Mouse (Mus musculus): ENCODE measurements at regions not wholly inside any gene's neighbourhood (a gene's known extent, or its start where the extent isn't known, plus 50 kb on each side); places are given as distances from the start of the nearest gene placed in this dataset.

DNA sequence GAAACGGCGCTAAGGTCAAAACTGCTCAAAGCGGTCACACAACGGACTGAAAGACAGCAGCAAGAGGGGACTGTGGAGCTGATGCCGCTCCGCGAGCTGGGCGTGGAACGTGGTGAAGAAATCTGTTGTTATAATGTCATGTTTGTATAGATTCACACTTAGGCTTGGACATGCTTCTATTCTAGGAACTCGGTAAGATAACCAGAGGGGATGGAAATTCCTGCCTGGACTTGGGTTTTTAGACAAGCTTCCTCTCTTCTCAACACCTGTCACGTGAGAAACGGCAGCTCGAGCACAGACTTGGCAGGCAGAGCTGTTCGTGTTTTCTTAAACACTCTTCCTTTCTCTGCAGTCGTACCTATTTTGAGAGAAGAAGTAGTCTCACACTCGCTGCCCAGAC lies 307.5 kb downstream of the Ndfip2 start:
- DNase-seq: no peak

DNA sequence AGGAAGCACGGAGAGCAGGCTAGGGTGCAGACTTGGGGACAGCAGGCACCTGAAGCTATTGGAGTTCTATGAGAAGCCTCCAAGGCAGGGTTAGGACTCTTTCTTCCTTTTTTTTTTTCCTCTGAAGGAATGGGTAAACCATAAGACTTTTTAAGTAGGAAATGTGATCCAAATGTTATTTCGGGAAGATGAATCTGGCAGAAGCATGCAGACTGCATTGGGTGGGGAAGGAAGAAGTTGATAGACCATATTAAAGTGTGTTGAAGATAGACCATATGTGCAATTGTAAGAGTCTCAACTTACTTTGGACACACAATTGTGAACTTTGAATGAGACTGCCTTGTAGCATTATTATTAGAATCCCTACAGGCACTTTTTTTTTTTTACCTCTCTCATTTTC lies 304.5 kb downstream of the Ndfip2 start:
- DNase-seq: no peak

DNA sequence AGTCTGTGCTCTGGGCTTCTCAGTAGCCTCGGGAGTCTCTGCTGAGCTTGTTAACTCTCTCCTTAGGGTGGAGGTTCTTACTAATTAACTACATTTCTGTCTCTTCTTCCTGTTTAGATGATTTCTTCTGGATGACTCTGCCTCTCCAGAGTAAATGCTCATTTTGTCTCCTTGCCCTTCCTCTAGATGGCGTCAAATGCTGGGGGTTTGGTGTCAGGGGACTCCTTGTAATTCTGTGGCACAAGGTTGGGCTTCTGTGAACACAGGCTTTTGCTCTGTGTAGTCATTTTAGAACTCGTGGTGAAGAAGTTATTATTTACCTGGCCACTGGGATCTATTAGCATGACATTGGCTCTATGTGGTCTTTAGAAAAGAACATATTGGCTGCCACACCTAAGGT lies 298.4 kb downstream of the Ndfip2 start:
- DNase-seq: no peak

DNA sequence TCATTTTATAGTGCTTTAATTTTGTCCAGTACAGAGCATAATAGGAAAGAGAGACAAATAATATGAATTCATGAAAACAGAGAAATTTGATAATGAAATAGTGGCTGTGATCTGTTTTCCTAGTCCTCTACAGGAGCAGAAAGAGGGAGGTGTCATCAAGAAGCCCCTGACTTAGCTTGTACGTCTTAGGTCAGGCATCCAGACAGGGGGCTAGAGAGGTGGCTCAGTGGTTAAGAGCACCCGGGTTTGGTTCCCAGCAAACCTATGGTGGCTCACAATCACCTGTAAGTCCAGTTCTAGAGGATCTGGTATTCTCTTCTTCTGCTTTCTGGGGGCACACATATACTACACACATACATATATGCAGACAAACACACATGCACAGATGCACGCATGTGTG lies 285.7 kb downstream of the Ndfip2 start:
- no peak for DNase-seq

DNA sequence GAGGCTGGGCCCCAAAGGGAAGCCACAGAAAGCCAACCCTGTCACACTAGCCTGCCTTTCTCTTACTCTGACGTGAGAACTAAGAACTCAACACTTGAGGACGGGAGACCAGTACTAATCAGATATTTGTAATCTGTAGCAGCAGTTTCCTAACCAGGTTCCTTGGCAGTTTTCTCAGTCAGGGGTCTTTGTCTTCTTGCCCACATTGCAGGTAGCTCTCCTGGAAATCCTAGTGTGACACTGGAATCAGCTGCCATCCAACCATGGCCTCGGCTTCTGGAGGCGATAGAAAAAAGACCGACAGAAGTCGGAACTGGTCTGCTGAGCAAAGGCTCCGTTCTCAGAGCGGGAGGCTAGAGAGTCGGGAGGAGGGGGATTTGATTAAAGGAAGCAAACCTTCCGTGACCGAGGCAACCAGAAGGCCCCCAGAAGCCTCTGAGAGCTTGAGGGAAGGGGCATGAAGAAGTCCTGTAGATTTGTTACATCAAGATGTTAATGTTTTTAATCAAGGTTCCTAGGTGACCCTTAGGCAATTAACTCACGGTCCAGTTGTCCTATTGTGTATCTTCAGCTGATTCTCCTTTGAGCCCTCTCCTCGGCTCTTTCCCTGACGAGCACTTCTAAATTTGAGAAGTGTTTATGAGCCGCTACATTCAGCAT lies 284.2 kb downstream of the Ndfip2 start:
- no peak for DNase-seq

DNA sequence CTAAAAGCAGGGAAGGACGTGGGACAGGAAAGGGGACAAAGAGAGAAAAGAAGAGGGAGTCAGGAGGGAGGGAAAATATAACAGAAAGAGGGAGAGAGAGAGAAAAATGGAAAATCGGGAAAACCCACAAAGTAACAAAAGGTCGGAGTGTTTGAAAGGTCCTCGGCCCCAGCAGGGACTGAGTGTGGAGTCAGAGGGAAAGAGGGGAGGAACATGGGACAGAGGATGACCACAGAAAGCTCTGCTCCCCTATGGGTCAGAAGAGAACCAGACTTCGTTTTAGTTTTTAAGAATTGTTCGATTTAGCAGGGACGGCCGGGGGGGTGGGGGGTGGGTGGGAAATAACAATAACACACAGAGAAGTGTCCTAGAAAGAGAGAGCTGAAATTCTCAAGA lies 283.7 kb downstream of the Ndfip2 start:
- DNase-seq: no peak

DNA sequence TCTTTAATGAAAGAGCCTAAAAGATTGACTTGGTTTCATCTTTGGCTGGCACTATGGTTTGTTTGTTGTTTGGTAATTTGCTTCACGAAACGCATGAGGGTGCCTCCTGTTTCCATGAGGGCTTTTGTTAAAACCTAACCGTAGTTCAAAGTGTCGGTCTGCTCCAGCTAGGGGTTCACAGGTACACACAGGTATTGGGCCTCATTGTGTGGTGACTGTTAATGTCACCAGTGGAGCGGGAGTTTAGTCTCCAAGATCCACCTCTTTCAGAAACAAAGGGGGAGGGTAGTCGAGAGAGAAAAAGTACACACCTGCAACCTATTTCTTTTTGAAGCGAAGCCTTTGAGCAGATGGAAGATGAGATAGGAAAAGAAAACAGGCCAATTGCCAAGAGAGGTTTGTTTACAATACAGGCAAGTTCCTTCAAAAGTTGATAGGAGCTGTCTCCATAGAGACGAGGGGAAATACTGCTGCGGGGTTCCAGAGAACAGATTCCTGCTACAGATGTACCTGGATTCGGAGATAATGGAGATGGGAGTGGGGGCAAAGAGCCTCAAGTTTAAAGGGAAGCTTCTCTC lies 273.9 kb downstream of the Ndfip2 start:
- DNase-seq: no peak

DNA sequence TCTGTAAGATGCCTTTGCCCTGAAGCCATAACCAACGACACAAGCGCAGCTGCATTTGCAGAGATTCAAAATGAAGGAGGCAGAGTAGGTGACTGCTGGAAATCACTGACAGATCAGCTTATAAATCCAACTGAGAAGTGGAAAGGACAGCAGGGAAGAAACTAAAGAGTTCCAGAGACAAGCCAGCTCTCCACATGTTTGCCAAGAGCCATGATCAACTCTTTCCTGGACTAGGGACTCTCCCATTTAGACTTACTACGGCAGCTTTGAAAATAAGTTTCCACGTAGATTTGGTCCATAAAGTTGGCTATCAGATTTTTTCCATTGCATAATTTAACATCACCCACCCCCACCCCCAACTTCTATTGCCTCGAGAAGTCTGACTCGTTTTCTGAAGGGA lies 269.7 kb downstream of the Ndfip2 start:
- DNase-seq: no peak

DNA sequence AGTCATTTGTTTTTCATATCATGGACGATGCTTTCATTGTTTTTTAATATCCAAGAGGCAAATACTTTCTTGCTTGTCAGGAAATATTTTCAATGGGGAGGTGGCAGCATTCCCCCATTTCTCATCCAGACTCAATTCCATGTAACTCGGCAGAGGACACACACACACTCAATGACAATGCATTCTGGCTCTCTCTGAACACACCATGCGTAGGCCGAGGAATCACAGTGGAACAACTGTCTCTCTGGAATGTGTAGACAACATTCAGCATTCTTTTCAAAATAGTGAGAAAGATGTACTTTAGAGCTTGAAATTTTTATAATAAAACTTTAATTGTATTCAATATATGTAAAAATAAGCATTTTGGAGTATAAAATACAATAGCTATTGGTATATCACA lies 265.5 kb downstream of the Ndfip2 start:
- no peak for DNase-seq

DNA sequence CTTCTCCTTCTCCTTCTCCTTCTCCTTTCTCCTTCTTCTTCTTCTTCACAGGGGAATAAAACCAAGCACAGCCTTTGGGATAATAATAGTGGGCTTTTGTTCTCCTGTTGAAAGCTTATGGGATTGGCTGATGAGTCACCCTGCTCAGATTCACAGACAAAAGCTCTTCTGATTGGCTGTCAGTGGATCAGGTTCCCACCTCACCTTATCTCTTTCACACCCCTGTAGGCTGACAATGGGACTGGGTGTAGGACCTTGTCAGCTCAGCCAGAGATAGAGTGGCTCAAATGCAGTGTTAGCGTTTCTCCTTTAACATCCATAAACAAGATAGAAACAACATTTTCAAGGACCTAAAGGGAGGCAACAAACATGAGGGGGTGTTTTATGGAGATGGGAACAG lies 263.9 kb downstream of the Ndfip2 start:
- DNase-seq: no peak

DNA sequence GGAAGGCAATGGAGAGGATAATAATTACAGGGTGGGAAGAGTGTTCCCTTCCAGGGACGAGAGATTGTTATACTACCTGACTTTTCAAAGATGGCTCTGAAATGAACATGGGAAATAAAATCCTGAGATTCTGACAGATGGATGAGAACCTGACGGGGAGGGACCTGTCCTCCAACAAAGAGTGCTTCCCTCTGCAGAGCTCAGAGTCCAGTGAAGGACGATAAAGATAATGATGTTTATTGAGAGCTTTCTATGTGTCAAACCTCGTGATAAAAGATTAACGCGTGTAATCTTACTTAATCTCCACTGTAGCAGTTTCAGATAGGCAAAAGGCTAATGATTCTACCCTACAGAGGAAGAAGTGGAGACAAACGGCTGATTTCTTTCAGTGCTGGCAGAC lies 260.3 kb downstream of the Ndfip2 start:
- no peak for DNase-seq

DNA sequence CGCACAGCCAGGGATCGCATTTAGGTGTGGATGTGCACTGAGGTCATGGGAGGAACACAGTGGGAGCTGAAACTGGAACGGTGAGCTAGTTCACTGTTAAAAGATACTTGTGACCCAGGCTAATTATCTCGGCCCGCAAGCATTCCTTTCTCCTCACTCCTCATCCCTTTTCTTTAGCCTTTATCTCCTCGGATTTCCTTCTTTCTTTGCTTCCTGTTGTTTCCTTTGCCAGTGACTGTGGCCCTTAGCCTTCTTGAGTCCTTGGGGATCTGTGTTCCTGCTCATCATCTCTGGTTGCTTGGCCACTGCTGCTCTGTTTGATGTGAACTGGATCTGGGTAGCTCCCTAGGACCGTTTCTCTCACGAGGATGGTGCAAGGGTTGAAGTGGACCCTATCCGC lies 256.0 kb downstream of the Ndfip2 start:
- no peak for DNase-seq

DNA sequence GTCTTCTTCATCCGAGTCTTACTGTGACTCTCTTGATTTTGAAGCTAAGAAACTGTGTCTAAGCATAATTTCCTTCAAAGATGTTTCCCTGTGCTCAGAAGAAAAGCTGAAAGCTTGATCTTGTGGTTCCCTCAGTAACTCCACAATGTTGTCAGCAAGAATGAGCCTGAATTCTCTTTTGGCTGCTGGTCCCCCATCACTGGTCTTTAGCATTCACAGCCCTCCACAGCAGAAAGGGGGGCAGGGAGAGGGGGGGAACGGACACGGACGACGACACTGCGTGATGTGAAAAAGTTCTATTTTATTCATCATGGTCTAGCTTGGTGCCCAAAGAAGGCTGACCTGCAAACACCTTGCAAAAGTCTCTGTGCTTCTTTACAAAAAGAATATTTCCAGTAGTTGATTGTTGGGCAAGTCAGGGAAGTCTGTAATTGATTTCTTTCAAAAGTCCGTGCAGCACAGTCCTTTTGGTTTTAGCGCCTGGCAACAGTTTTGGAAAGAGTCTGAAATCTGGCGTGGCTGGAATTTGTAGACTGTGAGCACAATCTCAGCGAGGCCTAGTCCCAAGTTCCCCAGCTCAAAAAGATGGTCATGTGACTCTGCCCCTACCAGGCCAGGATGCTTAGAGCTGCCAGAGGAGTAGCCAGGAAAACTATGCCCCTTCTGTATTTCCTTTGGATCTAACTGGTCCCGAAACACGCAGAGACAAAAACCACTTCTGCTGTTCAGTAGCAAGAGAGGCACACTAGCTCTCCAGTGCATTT lies 254.7 kb downstream of the Ndfip2 start:
- DNase-seq: no peak

DNA sequence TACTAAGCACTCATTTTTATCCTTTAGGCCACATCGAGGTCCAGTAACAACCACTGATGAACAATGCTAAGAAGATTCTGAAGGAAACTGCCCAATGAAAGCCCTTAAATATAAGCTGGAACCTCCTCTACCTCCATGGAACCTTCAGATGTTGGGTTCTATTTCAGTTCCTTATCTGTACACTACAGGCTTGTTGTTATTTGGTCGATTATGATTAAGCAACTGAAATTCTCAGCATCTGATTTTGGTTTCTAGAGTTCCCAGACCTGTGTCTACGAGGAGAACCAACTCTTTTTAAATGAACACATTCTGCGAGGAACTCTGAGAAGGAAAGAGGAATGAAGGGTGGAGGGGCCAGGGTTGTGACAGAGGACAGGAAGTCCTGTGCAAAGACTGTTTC lies 253.5 kb downstream of the Ndfip2 start:
- no peak for DNase-seq

DNA sequence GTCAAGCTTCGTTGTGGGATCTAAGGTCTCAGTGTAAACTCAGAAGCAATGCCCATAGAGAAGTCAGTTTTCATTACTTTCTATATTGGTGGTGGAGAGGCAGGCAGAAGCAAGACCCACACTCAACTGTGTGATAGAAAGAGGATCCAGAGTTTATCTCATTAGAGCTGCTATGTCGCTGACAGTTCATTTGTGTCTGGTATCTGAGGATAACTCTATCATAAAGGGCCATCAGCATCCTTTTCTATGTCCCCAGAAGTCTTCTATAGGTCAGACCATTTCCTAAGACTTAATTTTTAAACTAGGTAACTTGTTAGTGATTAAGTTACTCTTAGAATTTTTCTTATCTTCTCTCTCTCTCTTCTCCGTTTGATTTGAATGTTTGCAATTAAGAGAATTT lies 252.8 kb downstream of the Ndfip2 start:
- DNase-seq: no peak

DNA sequence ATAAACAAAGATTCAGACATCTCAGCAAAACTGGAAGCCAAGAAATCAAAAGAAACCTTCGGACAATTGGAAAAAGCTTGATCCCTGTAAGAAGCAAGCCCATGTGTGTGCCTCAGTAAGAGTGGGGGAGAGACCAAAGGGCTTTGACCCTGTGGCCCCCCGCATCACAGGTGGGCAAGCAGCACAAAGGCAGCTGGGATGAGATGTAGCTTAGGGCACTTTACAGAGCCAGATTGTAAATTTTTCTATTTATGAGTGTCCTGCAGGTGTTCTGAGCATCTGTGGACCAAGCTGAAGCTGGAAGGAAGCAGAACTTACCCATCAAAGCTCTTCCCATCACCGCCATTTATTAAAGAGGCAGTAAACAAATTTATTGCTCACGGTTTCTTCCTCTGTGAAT lies 246.9 kb downstream of the Ndfip2 start:
- no peak for DNase-seq

DNA sequence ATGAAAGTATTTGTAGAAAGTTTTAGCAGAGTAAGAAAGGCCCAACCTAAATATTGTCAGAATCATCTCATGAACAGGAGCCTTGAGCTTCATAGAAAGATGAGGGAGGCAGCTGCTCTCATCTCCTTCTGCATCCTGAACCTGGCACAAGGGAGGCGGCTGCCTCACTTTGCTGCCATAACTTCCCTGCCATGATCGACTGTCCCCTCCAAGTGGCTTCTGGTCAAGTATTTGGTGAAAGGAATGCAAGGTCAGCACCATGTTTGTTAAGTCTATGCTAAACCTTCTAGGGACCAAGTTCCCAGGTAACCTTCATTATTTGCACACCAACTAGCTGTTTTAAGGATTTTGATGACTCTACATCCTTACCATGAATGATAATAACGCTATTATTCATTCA lies 246.0 kb downstream of the Ndfip2 start:
- DNase-seq: no peak

DNA sequence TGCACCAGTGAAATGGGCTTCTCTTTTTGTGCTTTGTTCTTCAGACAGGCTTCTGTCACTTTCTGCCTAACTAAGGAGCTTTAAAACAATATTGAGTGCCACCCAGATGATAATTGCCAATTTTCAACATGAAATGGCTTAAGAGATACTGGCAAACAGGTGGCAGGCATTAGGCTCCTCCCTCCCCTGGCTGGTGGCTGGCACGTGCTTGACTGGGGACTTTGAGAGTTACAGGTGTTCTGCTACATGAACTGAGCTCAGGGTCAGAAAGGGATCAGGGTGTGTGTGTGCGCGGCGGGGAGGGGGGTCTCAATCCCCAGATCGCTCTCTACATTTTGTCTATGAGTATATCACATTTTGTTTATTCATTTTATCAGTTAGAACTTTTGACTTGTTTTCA lies 245.4 kb downstream of the Ndfip2 start:
- DNase-seq: no peak

DNA sequence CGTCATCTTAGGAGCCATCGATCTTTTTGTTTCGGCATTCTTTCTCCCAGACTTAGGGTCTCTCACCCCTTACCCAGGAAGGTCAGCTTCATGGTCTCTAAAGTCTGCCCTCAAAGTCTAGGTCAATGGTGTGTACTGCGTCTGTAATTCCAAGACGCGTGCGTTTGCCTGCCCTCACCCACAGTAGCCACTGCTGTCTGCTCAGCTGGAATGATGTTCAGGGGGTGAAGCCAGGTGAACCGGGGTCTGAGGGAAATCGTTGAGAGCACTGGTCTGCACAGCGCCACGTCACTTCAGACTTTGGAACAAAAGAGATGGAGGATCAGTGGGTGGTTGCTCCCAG lies 244.2 kb downstream of the Ndfip2 start:
- no peak for DNase-seq

DNA sequence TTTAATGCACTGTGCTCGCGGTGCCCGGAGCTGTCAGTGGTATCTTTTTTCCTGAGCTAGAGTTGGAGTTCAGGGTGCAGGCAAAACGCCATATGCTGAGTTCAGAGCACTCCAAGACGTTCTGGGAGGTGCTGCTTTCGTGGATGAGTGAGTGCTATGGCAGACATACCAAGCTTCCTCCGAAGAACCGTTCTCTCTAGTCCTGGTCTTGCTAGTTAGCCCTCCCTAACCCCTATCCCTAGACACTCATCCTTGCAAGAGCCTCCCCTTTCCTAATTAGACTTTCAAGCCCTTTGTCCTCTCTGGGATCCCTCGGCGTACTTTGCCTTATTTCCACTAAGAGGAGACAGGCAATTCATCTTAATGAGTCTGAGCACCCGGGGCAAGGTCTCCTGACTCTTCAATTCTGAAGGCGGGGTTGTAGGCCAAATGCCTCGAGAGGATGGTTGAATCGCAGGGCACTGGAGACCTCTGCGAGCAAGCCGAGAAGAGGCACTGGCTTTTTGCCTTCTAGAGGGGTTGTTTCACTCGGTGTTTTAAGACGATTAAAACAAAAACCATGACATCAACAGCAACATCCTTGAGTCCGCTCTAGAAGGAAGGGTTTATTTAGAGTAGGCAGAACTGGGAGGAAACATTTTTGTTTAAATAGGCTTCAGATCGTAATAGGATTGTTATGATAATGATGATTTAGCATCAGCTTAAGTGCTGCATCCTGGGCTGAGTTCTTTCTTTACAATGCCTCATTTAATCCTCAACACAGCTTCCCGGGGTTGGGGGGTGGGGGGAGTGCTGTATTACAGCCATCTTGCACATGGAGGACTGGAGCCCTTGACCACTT lies 243.6 kb downstream of the Ndfip2 start:
- no peak for DNase-seq

DNA sequence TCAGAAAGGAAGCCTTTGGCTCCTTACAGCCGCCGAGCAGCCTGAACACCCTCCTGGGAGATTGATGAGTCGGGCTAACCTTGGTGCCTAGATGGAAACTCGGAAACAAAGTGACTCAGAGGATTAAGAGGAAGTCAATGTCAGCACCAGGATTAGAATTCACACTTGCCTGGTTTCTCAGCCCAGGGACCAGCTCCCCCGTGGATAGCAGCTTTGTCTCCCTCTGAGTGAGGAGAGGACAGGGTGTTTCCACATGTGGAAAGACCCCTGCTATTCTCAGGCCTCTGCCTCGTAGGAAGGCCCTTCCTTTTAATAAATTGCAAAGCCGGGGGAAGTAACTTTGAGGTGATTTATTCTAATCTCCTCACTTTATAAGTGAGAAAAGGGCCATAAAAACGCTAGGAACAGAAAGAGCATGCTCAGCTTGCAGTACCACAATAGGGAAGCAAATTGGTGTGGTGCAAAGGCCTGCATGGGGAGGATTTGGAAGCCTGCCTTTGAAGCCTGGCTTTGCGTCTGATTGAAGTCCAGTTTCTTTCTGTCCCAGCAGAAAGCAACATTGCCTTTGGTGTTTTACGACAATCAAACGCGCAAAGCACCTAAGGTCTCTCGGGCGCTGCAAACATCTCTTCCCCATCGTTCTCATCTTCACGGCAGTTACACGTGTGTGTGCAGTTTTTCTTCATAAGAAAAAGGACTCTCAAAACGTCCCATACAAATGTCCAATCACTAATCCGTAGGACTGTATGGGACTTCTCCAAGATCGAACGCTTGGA lies 242.8 kb downstream of the Ndfip2 start:
- no peak for DNase-seq

DNA sequence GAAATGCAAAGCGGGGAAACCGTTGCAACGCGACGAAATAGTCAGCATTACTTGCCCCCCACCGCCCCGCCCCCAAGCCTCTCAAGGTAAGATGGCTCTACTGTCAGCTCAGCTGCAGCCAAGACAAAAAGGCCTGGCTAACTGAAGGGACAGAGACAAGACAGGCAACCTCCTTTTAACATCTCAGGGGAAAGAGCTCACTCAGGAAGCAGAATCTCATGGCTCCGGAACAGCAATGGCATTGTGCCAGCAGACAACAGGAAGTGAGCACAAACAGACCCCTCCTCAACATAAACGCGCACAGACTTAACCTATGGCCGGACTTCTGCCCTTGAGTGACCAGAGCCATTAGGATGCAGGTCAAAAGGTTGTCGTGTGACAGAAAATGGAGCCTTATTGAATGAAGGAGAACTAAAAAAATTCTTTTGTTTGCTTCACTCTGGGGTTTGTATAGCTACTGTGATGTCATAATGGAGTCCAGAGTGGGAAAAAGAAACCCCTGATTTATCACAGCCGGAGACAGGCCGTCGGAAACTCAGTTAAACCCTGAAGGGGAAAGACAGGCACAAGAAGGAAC lies 241.0 kb downstream of the Ndfip2 start:
- no peak for DNase-seq
